Mouse (Mus musculus) embryo, embryonic 9.5 days (tissue): ENCODE measurements around the gene Olfr986.

Experiments used
- DNase-seq: peaks from one replicate; pipeline ENCODE4 v3.0.0-alpha.2; 2017; ENCODE audit errors: extremely low spot score

Gene Olfr986

GRCm38 (mm10) chr9:40234233-40235072 lies 53.7 kb downstream of the Olfr986 start:
- DNase-seq, result no peak

- DNase-seq, result no peak
Observed at GRCm38 (mm10) chr9:40235220-40235619, 54.5 kb downstream of the Olfr986 start.
